Mouse (Mus musculus): ENCODE results near the gene Gm21118. TPM values are rescaled to one million over a fixed set of nuclear protein-coding genes. Genes with fewer than 3 reads are reported as not detected.

The Gm21118 gene
- not detected for total RNA-seq (2023)

DNA sequence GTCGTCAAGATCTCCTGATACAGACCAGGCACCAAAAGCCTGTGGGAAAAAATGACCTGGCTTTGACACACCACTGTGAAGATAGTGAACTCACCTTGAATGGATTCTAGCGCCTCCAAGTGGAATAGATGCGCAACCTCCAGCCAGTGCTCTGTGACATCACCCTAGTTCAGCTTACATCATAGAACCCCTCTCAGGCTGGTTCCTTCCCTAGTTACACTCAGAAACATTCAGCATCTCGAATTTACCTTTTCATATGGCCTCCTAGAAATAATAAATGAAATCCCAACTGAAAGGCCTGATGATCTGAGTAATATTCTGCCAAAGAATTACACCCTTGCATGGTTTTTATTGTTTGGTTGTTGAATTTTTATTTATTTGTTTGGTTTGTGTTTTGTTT, at the start of gene Gm21118:
Gene Gm21118, minus strand, starts transcription at position 101 of the 400 bp plus-strand sequence.

DNA sequence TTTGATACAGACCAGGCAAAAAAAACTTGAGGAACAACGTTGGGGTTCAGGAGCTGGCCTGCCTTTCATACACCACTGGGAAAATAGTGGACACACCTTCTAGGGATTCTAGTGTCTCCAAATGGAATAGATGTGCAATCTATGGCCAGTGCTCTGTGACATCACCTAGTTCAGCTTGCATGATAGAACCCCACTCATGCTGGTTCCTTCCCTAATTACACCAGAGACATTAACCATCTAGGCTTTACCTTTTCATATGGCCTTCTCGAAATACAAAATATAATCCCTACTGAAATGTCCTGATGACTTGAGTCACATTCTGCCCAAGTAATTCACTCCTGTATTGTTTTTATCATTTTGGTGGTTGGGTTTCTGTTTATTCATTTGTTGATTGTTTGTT, 29.7 kb upstream of the Gm21118 start, which contains the start of the genes Gm29423 and Gm29644:
Gene Gm29423, minus strand, starts transcription at position 101 of the 400 bp plus-strand sequence.
Gene Gm29644, minus strand, starts transcription at position 157 of the 400 bp plus-strand sequence.

Other genes starting within 250 kb of the Gm21118 start
- not detected for gene Gm29423, start 29.6 kb upstream of the Gm21118 start, total RNA-seq (2023)
- not detected for gene Gm29644, start 29.7 kb upstream of the Gm21118 start, total RNA-seq (2023)
- gene Gm20888, start 168.2 kb upstream of the Gm21118 start, total RNA-seq (2023): not detected

All from CD4-positive naive resting alpha-beta T cell, adult 76 days (primary cell).